Mouse (Mus musculus) midbrain, embryonic 12.5 days (tissue): ENCODE measurements around the gene Ppp1r3f. TPM values are rescaled to one million over a fixed set of nuclear protein-coding genes. Genes with fewer than 3 reads are reported as not detected.

ENCODE experiments used
- ATAC-seq: fragments of 200-750 bp; cut with Nextera tagmentation; 2 replicates; pipeline ENCODE4 v1.8.0; 2017; ENCODE audit warnings: low read depth, moderate TSS enrichment, moderate library complexity; ENCODE audit not compliant: low FRiP score
- H3K27ac ChIP-seq: fragments of 300-500 bp; sonication (generic); replicated peaks from 2 replicates; pipeline ENCODE4 v1.5.1; 2016; ENCODE audit warnings: mild to moderate bottlenecking
- H3K27me3 ChIP-seq: fragments of 300-500 bp; sonication (generic); 2 replicates; pipeline ENCODE4 v1.6.1; 2016; ENCODE audit warnings: mild to moderate bottlenecking
- H3K36me3 ChIP-seq: fragments of 300-500 bp; sonication (generic); 2 replicates; pipeline ENCODE4 v1.6.1; 2016
- H3K4me1 ChIP-seq: fragments of 300-500 bp; sonication (generic); 2 replicates; pipeline ENCODE4 v1.6.1; 2016
- H3K4me2 ChIP-seq: fragments of 300-500 bp; sonication (generic); replicated peaks from 2 replicates; pipeline ENCODE4 v1.6.1; 2016; ENCODE audit warnings: mild to moderate bottlenecking, moderate library complexity
- H3K4me3 ChIP-seq: fragments of 300-500 bp; sonication (generic); 2 replicates; pipeline ENCODE4 v1.5.1; 2016; ENCODE audit warnings: mild to moderate bottlenecking
- H3K9ac ChIP-seq: fragments of 300-500 bp; sonication (generic); replicated peaks from 2 replicates; pipeline ENCODE4 v1.6.1; 2016; ENCODE audit warnings: mild to moderate bottlenecking, moderate library complexity
- H3K9me3 ChIP-seq: fragments of 300-500 bp; sonication (generic); 2 replicates; pipeline ENCODE4 v1.6.1; 2016; ENCODE audit warnings: mild to moderate bottlenecking
- WGBS: fragments of 180-500 bp; shearing (Covaris S2); methylation state at CpG from one replicate; pipeline ENCODE4 v1.1.7; 2016; 5-methylcytosine and 5-hydroxymethylcytosine counted together
- polyA plus RNA-seq: library from polyadenylated mRNA; unstranded; fragments of >200 nt; fragmentation: Nextera tagmentation; extraction: Ambion mirVana; gene quantifications from 2 replicates; pipeline ENCODE4 v1.2.1, GENCODE M21; 2016

Ppp1r3f gene
- 4.9 and 5.7 TPM in 2 replicates for polyA plus RNA-seq

DNA sequence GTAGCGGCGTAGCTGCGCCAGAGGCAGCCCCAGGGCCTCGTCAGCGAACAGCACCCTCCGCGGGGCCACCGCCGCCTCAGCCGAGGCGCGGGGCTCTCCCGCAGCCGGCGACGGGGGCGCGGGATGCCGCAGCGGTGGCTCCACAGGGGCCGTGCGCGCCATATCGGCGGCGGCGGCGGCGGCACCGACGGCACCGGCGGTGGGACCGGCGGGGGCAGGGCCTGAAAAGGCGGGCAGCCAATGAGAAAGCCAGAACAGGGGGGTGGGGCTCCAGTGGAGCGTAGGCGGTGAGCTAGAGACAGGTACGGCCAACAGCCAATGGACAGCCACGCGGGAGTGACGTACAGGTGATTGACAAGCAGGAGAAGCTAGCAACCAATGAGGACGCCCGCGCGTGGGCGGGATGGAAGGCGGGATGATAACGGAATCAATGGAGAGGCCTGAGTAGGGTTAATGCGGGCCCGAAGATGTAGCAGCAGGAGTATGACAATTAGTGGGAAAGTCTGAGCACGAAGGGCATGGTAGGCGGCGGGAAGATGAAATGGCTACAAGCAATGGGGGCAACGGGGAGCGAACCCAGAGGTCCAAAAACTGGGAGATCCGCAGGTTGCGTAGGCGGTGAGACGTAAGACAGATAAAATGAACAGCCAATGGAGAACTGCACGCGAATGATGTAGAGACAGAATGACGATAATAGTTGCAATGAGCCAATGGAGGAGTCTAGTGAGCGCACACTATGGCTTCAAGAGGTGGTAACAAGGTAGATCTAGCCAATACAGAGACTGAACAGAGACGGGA is at the start of gene Ppp1r3f:
Gene Ppp1r3f, minus strand, starts transcription at position 197 of the 798 bp plus-strand sequence.
- H3K9ac ChIP-seq: peak within 1 kb of the TSS; percentile 69
- no peaks in the 10 kb centered on the region for H3K9me3 ChIP-seq
- peak within 1 kb of the TSS; percentile 62 for H3K4me2 ChIP-seq
- WGBS: 20% methylated on average over 63 of the region's 65 CpGs
- peak within 1 kb of the TSS; percentile 67 for H3K4me3 ChIP-seq
- H3K4me1 ChIP-seq: peaks cover 13% of the 10 kb centered on the region
- no peaks in the 10 kb centered on the region for H3K36me3 ChIP-seq
- no peaks in the 10 kb centered on the region for H3K27me3 ChIP-seq
- peak within 1 kb of the TSS; percentile 88 for H3K27ac ChIP-seq
- peak; percentile 99 for ATAC-seq

DNA sequence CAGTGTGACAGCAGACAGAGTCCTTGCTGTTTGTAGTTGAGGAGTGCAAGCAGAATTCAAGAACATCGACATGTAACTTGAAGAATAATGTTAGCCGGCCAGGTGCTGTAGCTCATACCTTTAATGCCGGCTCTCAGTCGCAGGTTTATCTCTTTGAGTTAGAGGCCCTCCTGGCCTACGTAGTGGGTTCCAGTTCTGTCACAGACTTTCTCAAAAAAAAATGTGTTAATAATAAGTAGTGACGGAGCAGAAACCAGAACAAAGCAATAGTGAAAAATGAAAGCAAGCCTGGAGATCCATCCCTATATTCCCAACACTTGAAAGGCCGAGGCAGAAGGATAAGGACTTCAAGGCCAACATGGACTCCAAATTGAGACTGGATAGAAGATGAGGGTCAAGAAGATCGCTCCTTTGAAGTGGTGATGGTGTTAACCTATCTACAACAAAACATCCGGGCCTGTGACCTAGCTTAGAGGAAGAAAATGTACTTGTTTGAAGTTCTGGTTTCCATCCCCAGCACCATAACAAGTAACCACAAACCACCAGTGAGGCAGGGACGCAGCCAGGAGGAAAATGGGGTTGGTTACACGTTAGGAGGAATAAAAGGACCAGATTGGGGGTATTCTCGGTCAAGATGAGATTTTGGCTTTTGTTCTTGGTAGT is 43.9 kb upstream of the Ppp1r3f start:
- H3K9me3 ChIP-seq: no peaks in the 10 kb centered on the region
- no peak overlapping the region for H3K4me2 ChIP-seq
- H3K27me3 ChIP-seq: no peaks in the 10 kb centered on the region
- 83% methylated on average over 12 of the region's 12 CpGs for WGBS
- no peak overlapping the region for H3K27ac ChIP-seq
- no peak overlapping the region for H3K9ac ChIP-seq
- H3K4me3 ChIP-seq: no peak overlapping the region
- no peaks in the 10 kb centered on the region for H3K4me1 ChIP-seq
- no peak for ATAC-seq
- no peaks in the 10 kb centered on the region for H3K36me3 ChIP-seq

DNA sequence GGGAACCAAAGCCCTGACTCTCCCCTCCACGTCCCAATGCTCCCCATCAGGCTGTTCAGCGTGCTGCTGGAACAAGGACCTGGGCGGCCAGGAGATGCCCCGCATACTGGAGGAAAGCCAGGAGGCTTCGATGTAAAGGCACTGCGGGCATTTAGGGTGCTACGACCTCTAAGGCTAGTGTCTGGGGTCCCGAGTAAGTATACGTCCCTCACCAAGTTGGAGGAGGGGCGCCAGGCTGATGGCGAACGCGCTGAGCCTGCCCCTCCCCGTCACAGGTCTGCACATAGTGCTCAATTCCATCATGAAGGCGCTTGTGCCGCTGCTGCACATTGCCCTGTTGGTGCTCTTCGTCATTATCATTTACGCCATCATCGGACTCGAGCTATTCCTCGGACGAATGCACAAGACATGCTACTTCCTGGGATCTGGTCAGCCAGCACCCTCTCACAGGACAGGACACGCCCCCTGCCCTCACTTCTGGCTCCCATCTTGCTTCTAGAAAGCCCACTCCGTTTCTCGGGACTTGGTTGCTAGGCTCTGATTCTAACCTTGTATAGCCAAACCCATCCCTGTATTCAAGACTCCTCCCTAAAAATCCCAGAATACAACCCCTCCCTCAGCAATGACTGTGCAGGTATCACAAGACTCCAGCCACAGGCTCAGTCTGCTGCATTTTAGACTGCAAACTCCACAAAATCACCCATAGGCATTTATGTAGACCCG is 36.6 kb upstream of the Ppp1r3f start:
- peak overlapping the region; percentile 25; the same call in 1 of the 2 replicates for H3K9ac ChIP-seq
- H3K36me3 ChIP-seq: no peaks in the 10 kb centered on the region
- 18% methylated on average over 26 of the region's 26 CpGs for WGBS
- peak overlapping the region; percentile 61 for H3K4me2 ChIP-seq
- no peaks in the 10 kb centered on the region; the same call in 1 of the 2 replicates for H3K4me1 ChIP-seq
- no peaks in the 10 kb centered on the region; the same call in 1 of the 2 replicates for H3K27me3 ChIP-seq
- H3K9me3 ChIP-seq: no peaks in the 10 kb centered on the region
- H3K27ac ChIP-seq: no peak overlapping the region
- H3K4me3 ChIP-seq: peak overlapping the region; percentile 38
- peak; percentile 30; the same call in 1 of the 2 replicates for ATAC-seq

DNA sequence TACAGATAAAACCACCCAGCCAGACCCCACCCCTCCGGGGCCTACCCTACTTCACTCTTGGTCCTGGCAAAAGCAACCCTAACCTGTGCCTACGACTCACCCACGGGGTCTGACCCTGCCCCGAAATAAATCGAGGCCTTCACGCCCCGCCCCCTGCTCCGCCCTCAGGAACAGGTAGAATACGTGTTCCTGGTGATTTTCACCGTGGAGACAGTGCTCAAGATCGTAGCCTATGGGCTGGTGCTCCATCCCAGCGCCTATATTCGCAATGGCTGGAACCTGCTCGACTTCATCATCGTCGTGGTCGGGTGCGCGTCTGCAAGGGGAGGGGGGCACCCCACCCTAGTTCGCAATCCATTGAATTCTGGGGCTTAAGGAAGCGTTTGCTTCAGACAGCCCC is 36.0 kb upstream of the Ppp1r3f start:
- WGBS: 31% methylated on average over 21 of the region's 21 CpGs

DNA sequence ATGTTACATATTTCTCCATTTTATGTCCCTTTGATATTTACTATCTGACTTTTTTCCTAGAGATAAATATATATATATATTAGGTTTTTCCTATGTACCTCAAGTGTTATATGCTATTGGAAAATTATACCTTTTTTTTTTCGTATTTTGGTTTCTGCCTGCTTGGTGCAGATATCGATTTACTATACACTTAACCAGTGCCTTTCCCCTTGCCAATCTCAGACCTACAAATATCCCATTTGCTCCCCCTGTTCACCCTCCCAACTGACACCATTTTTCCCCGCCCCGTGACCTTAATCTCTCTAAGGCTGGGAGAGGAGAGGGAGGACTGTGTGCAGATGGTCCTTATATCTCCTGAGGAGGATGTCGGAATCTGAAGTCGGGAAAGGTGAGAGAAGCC is 32.7 kb upstream of the Ppp1r3f start, which contains the start of gene Cacna1f:
Gene Cacna1f, plus strand, starts transcription at position 301 of the 400 bp plus-strand sequence.
- no peak within 1 kb of the TSS for H3K4me2 ChIP-seq
- H3K9ac ChIP-seq: no peak within 1 kb of the TSS
- no peaks in the 10 kb centered on the region for H3K36me3 ChIP-seq
- H3K27ac ChIP-seq: no peak within 1 kb of the TSS
- no peak within 1 kb of the TSS for H3K4me3 ChIP-seq
- 86% methylated on average over 5 of the region's 6 CpGs for WGBS
- no peaks in the 10 kb centered on the region for H3K9me3 ChIP-seq
- H3K4me1 ChIP-seq: no peaks in the 10 kb centered on the region; the same call in 1 of the 2 replicates
- ATAC-seq: no peak
- H3K27me3 ChIP-seq: no peaks in the 10 kb centered on the region; the same call in 1 of the 2 replicates

More for the DNA sequence above, 36.0 kb upstream of the Ppp1r3f start:
- no peak overlapping the region for H3K27ac ChIP-seq
- no peaks in the 10 kb centered on the region; the same call in 1 of the 2 replicates for H3K4me1 ChIP-seq
- no peaks in the 10 kb centered on the region for H3K36me3 ChIP-seq
- peak overlapping the region; percentile 61 for H3K4me2 ChIP-seq
- no peaks in the 10 kb centered on the region for H3K9me3 ChIP-seq
- no peak for ATAC-seq
- H3K9ac ChIP-seq: peak overlapping the region; percentile 25; the same call in 1 of the 2 replicates
- peak overlapping the region; percentile 38 for H3K4me3 ChIP-seq
- no peaks in the 10 kb centered on the region; the same call in 1 of the 2 replicates for H3K27me3 ChIP-seq

DNA sequence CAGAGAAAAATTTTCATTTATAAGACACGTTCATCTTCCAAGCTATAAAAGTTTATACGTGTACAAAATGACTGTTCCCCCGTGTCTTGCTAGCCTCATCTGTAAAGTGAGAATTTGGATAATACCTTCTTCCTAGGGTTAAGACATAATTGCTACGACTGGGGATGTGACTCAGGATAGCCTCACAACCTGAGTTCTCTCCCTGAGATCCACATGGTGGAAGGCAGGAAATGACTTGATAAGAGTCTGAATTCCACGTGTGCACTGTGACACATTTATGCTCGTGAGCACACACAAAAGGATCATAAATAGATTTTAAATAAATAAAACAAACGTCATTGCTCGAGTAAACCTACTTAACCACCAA is 31.5 kb upstream of the Ppp1r3f start:
- H3K36me3 ChIP-seq: no peaks in the 10 kb centered on the region
- H3K9ac ChIP-seq: no peak overlapping the region
- ATAC-seq: peak; percentile 47
- no peaks in the 10 kb centered on the region for H3K27me3 ChIP-seq
- no peaks in the 10 kb centered on the region for H3K9me3 ChIP-seq
- no peak overlapping the region for H3K4me2 ChIP-seq
- H3K4me3 ChIP-seq: no peak overlapping the region
- WGBS: 50% methylated on average over 8 of the region's 8 CpGs
- no peak overlapping the region for H3K27ac ChIP-seq
- no peaks in the 10 kb centered on the region for H3K4me1 ChIP-seq

DNA sequence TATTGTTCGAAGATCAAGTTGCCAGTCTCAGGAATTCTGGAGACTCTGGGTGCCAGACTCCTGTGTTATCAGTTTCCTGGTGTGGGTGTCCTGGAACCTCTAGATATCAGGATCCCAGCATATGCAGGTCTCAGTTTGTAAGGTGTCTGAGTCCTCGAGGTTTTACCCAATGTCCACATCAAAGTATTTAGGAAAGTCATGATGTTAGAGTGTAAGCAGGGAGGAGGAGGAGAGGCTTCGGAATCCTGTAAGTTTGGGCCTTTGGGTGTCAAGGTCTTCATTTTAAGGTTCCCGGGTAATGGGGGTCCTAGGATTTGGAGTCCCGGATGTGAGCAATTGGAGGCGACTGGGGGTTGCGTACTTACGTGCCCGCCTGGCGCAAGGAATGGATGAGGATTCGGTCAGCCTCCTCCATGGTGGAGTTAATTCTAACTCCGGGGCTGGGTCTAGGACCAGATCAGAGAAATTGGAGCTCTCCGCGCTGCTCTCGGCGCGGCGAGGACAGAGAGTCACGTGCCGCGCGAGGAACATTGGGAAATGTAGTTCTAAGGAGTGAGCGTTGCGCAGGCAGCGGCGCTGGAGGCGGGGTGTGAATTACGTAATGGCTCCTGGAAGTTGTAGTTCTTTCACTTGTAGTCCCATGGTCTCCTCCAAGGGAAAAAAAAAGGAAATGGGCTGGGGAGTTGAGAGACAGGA is 30.9 kb upstream of the Ppp1r3f start, which contains the start of gene Ccdc22:
Gene Ccdc22, minus strand, starts transcription at position 639 of the 696 bp plus-strand sequence.
- no peaks in the 10 kb centered on the region for H3K4me1 ChIP-seq
- H3K9me3 ChIP-seq: no peaks in the 10 kb centered on the region
- ATAC-seq: peak; percentile 94
- peak within 1 kb of the TSS; percentile 46 for H3K4me3 ChIP-seq
- H3K36me3 ChIP-seq: no peaks in the 10 kb centered on the region
- H3K27me3 ChIP-seq: no peaks in the 10 kb centered on the region
- H3K27ac ChIP-seq: no peak within 1 kb of the TSS
- whole genome bisulfite sequencing: 23% methylated on average over 28 of the region's 28 CpGs
- H3K9ac ChIP-seq: peak within 1 kb of the TSS; percentile 39; the same call in 1 of the 2 replicates
- H3K4me2 ChIP-seq: peak within 1 kb of the TSS; percentile 52

DNA sequence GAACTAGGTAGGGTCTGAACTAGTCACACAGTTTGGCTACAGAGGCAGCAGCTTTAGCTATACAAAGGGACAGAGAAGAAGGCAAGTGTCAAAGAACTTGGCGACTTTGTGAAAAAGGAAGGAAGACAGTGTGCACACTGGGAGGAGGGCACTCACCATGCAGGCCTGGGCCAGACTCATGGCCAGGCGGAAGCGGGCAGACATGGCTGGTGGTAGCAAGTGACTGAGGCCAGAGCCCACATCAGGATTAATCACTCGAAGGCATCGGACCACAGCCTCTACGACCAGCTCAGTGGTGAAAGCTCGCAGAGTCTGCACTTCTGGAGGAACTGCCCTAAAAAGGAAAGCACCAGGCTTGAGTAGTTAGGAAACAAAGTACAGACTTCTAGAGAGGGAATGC is 29.9 kb upstream of the Ppp1r3f start:
- Histone ChIP-seq H3K4me1 (no peaks in the 10 kb centered on the region), H3K4me2 (peak overlapping the region; percentile 52; the same call in 1 of the 2 replicates), H3K9me3 (no peaks in the 10 kb centered on the region), H3K9ac (no peak overlapping the region), H3K27ac (no peak overlapping the region), H3K4me3 (no peak overlapping the region), H3K36me3 (peaks cover 8% of the 10 kb centered on the region; the same call in 1 of the 2 replicates), H3K27me3 (no peaks in the 10 kb centered on the region)
- ATAC-seq: no peak
- 92% methylated on average over 7 of the region's 7 CpGs for WGBS

DNA sequence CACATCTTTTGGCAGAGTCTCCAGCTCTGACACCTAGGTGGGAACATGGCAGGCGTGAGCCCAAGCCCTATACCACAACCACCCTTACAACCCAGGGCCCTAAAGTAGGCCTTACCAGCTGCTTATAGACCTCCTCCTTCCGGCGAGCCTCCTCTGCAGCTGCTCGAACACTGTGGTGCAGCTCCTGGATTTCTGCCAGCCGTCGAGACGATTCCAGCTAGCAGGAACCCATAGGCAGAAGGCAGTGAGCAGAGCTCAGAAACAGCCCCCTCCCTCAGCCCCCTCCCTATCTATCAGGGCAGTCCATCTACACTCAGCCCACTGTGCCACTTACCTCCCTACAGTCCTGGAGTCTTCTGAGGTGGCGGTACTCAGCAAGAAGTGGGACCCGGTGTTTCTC is 21.3 kb upstream of the Ppp1r3f start:
- 93% methylated on average over 9 of the region's 9 CpGs for WGBS
- no peak overlapping the region for H3K4me3 ChIP-seq
- no peaks in the 10 kb centered on the region for H3K4me1 ChIP-seq
- H3K9me3 ChIP-seq: no peaks in the 10 kb centered on the region
- no peak overlapping the region for H3K27ac ChIP-seq
- no peak overlapping the region for H3K4me2 ChIP-seq
- no peaks in the 10 kb centered on the region for H3K27me3 ChIP-seq
- ATAC-seq: no peak
- H3K9ac ChIP-seq: no peak overlapping the region
- peaks cover 44% of the 10 kb centered on the region for H3K36me3 ChIP-seq

DNA sequence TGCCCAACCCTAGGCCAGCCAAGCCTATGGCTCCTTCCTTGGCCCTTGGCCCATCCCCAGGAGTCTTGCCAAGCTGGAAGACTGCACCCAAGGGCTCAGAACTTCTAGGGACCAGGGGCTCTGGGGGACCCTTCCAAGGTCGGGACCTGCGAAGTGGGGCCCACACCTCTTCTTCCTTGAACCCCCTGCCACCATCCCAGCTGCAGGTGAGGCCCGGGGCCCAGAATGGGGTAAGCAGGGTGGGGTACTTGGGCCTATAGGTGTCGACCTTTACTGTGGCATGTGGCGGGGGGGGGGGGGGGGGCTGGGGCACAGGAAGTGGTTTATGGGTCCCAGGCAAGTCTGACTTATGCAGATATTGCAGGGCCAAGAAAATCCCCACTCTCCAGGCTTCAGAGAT is 12.3 kb upstream of the Ppp1r3f start:
- 0 out of 2 replicates have a peak, but pooled peaks cover 3% of the 10 kb centered on the region for H3K9me3 ChIP-seq
- no peak overlapping the region for H3K9ac ChIP-seq
- no peak overlapping the region for H3K4me3 ChIP-seq
- WGBS: 97% methylated on average over 5 of the region's 5 CpGs
- no peaks in the 10 kb centered on the region for H3K4me1 ChIP-seq
- H3K4me2 ChIP-seq: no peak overlapping the region
- no peak overlapping the region for H3K27ac ChIP-seq
- no peaks in the 10 kb centered on the region for H3K36me3 ChIP-seq
- H3K27me3 ChIP-seq: no peaks in the 10 kb centered on the region
- ATAC-seq: no peak

DNA sequence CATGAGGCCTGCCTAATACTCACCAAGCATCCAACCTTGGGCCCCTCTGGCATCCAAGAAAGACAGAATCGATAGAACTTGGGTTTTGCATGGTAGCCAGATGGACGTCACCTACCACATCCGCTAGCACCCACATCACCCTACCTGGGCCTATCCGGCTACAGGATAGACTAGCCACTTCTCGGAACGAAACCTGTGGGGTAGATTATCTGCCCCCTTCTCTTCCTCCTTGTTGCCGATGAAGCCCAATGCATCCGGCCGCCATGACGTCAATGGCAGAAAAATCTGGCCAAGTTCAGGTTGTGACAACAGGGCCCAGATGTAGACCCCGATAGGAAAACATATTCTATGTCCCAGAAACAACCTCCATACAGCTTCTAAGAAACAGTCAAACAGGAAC is 9.8 kb upstream of the Ppp1r3f start:
- ATAC-seq: no peak
- no peaks in the 10 kb centered on the region for H3K27me3 ChIP-seq

More for the DNA sequence above, 9.8 kb upstream of the Ppp1r3f start:
- Histone ChIP-seq H3K4me3 (no peak overlapping the region), H3K9ac (no peak overlapping the region), H3K9me3 (0 out of 2 replicates have a peak, but pooled peaks cover 3% of the 10 kb centered on the region), H3K27ac (no peak overlapping the region), H3K4me1 (no peaks in the 10 kb centered on the region), H3K36me3 (no peaks in the 10 kb centered on the region), H3K4me2 (no peak overlapping the region)
- WGBS: 96% methylated on average over 11 of the region's 11 CpGs
